Mouse (Mus musculus) embryonic stem cell, embryonic (primary cell): ENCODE data around the gene Gbp10.
"Not testable (repeated sequence)": the region's sequence is repeated elsewhere in the genome, so short reads cannot be mapped to it uniquely, and the experiment has no call there.

Source experiments
- CTCF ChIA-PET, 4 experiments: fragments of 300-600 bp in 2 of 4; fragments of 350-600 bp in 2 of 4; sonication (Branson Sonifier 250); formaldehyde crosslinking; loops; one replicate each; lab custom pipeline; 2022; ENCODE audit warnings: inconsistent platforms in 2 of 4; lab: Charles Lee
- POLR2A ChIA-PET, 4 experiments: fragments of 300-600 bp in 2 of 4; fragments of 350-600 bp in 2 of 4; sonication (Branson Sonifier 250); formaldehyde crosslinking; loops; one replicate each; lab custom pipeline; 2022; ENCODE audit warnings: antibody characterized with exemption in 4 of 4, inconsistent platforms in 1 of 4; lab: Charles Lee

Gene Gbp10

DNA sequence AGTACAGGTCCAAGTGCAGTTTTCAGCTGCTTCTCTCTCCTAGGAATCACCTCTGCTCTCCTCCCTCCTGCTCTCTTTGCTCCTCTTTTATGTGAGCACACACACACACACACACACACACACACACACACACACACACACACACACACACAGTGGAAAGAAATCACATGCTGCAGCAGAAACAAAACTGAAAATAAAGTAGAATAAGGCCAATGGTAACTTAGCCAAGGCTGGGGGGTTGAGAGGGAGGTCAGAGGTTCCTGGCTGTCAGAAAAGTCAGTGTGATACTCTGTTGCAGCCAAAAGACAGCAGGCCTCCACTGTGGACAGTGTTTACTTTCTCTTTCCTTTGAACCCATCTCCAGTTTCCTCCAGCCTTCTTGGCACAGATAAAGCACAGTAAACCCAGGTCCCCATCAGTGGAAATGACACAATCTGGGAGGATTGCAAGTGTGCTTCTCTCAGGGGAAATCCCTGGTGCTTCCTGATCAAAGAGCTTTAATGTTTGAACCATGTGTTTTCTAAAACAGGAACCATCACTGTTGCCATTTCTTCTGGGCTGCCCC lies at the start of gene Gbp10:
Gene Gbp10, minus strand, starts transcription at position 51 of the 565 bp plus-strand sequence.
- CTCF ChIA-PET = not testable (repeated sequence)
- POLR2A ChIA-PET = interaction anchor here in 1 of 4 experiments (1.0 kb wide), 1 partner anchor 41 kb away, joined by 3 read pairs; no protein-coding TSS in a partner anchor

- POLR2A ChIA-PET, CTCF ChIA-PET: not testable (repeated sequence)
Observed at GRCm38 (mm10) chr5:105260673-105261072, 21.3 kb upstream of the Gbp10 start.

DNA sequence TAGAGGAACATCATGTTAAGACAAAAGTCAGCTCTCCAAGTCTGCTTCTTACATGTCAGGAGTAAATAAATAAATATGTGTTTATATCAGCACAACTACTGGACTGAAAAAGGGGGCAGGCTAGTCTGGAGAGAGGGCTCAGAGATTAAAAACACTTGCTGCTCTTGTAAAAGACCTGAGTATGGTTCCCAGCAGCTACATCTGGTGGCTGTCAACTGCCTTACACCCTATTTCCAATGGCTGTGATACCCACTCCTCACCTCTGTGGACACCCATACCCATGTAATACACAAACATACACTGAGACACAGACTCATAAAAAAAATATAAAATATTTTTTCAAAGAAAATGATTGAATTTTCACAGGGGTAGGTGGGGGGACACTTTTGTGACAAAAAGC lies 13.2 kb upstream of the Gbp10 start:
- ChIA-PET POLR2A (interaction anchor here in 1 of 4 experiments (0.5 kb wide), 2 partner anchors 447 to 1191 kb away, joined by 3 read pairs; no protein-coding TSS in a partner anchor), CTCF (no interaction called here)

GRCm38 (mm10) chr5:105244741-105245140 lies 5.4 kb upstream of the Gbp10 start:
- POLR2A ChIA-PET, CTCF ChIA-PET: not testable (repeated sequence)

DNA sequence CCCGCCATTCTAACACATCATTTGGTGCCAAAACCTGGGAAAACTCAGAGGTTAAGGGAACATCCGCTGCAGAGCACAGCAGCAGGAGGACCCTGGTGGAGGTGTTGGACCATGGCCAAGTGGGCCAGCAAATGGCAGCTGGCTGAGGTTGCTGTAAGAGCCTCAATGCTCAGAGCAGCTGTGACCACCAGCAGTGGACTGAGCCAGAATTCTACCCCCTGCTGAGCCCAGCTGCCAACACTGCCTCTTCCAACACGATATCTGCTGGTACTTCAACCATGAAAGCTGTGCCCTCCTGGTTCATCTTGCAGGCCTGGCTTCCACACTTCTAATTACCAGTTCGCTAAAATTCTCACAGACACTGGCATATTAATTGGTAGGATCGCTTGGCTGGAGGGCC lies 1.6 kb upstream of the Gbp10 start:
- POLR2A ChIA-PET, CTCF ChIA-PET: not testable (repeated sequence)

DNA sequence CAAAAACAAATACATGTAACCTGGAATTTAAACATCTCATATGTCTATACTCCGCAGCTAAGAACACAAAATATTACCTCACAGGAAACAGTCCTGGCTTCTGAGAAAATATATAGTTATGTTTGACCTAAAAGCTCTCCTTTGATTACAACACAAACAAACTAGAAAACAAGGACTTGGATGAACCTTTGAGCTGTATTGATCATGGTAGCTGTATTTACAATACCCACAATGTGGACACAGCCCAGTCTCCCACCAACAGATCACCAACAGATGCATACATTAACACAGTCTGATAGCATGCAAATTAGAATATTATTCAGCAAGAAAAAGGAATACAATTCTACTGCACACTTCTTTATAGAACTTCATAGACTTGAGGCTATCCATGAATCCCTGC lies 931 bp downstream of the Gbp10 start:
- CTCF ChIA-PET, POLR2A ChIA-PET: not testable (repeated sequence)

DNA sequence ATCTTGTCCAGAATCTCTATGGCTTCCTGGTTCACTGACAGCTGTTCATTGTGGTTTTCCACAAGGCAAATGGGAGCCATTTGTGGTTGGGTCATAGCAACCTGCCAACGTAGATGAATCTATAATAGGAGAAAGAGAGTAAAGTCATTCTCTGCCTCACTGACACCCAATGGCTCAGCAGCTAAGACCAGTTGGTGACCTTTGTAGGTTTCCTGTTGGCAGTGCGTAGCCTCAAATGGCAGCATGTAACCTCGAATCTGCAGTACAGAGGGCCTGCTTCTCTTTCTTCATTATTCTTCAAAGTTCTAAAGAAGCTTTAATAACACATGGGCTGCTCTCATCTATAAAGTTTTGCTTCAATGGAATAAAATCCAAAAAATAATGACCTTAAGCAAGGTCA lies 3.3 kb downstream of the Gbp10 start:
- CTCF ChIA-PET, POLR2A ChIA-PET: not testable (repeated sequence)

DNA sequence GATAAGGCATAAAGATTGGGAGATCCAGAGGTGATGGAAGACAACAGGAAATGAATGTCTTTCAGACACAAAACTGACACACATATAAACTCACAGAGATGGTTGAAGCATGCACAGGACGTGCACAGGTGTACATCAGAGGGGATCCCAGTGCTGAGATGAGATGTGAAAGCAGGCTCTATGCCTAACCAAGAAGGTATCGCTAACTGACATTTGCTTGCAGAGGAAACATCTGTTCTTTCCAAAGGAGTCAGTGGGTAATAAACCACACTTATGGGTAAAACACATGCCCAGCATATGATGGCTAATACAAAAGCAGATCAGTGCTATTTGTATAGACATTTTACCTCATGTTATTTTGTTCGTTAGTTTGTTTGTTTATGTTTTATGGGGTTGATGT lies 30.4 kb downstream of the Gbp10 start:
- CTCF ChIA-PET, POLR2A ChIA-PET: not testable (repeated sequence)

DNA sequence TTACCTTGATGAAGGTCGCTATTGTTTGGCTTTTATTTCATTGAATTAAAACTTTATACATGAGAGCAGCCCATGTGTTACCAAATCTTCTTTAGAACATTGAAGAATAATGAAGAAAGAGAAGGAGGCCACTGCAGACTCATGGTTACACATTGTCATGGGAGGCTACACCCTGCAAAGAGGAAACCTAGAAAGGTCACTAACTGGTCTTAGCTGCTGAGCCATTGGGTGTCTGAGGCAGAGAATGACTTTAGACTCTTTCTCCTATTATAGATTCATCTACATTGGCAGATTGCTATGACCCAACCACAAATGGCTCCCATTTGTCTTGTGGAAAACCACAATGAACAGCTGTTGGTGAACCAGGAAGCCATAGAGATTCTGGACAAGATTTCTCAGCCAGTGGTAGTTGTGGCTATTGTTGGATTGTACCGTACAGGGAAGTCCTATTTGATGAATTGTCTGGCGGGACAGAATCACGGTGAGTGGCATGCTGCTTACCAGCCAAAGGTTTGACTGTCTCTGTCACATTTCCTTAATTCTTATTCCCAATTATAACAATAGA lies 38.5 kb downstream of the Gbp10 start:
- POLR2A ChIA-PET, CTCF ChIA-PET: not testable (repeated sequence)

- POLR2A ChIA-PET, CTCF ChIA-PET: not testable (repeated sequence)
Observed at GRCm38 (mm10) chr5:105199149-105199548, 40.2 kb downstream of the Gbp10 start.

DNA sequence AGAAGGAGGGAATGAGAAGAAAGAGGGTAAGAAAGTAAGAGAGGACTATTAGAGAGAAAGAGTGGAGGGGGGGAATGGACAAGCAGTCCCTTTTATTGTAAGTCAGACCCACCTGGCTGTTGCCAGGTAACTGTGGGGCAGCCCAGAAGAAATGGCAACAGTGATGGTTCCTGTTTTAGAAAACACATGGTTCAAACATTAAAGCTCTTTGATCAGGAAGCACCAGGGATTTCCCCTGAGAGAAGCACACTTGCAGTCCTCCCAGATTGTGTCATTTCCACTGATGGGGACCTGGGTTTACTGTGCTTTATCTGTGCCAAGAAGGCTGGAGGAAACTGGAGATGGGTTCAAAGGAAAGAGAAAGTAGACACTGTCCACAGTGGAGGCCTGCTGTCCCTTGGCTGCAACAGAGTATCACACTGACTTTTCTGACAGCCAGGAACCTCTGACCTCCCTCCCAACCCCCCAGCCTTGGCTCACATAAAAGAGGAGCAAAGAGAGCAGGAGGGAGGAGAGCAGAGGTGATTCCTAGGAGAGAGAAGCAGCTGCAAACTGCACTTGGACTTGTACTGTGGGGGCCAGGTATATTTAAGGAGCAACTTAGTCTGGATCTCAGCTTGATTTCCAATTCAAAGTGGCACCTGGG lies 41.3 kb downstream of the Gbp10 start:
- CTCF ChIA-PET = not testable (repeated sequence)
- POLR2A ChIA-PET = interaction anchor here in 1 of 4 experiments (0.8 kb wide), 1 partner anchor 41 kb away, joined by 3 read pairs; the partner anchor contains the start of gene Gbp10

GRCm38 (mm10) chr5:105196308-105196707 lies 43.0 kb downstream of the Gbp10 start:
- POLR2A ChIA-PET, CTCF ChIA-PET: not testable (repeated sequence)

- POLR2A ChIA-PET, CTCF ChIA-PET: not testable (repeated sequence)
Observed at GRCm38 (mm10) chr5:105192536-105192935, 46.8 kb downstream of the Gbp10 start.

DNA sequence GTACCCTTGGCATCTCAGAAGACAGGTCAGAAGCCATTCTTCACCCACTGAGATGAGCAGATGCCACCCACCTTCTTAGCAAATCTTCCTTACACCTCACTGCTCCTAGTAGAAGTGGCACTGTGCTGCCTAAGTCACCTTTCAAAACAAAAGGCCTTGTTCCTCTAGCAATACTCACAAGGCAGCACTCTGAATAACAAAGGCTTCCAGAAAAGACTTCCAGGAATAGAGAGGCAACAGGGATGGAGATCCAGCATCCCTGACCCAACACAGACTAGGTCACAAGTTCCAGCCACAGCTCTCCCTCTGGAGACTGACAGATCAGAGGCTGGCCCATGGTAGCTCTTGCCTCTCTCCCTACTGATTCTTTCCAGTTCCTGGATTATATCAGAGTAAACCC lies 57.9 kb downstream of the Gbp10 start:
- POLR2A ChIA-PET = interaction anchor here in 1 of 4 experiments (0.6 to 0.7 kb wide), 2 partner anchors 78 to 154 kb away, joined by 3 read pairs; no protein-coding TSS in a partner anchor
- CTCF ChIA-PET = no interaction called here
